Mouse (Mus musculus): ENCODE data around the gene Zfp865.

The Zfp865 gene

DNA sequence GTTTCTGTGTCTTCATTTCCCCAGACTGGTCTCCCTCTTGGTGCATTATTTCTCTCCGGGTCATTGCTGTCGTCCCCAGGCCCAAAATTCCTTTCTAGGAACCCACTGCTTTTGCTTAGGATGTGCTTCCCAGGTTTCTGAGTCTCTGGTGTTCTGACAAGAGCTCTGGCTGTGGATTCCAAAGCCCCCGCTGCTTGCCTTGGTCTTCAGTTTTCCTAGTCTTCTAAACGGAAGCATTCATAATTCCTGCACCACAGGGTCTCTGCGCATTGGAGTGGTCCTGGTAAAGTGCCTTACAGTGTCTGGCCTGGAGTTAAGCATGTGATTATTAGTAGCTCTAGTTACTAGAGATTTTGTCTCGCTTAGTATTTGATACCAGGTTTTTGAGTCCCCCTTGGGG, 60.6 kb downstream of the Zfp865 start:
- DNase-seq (ENCODE audit: low spot score): no peak

DNA sequence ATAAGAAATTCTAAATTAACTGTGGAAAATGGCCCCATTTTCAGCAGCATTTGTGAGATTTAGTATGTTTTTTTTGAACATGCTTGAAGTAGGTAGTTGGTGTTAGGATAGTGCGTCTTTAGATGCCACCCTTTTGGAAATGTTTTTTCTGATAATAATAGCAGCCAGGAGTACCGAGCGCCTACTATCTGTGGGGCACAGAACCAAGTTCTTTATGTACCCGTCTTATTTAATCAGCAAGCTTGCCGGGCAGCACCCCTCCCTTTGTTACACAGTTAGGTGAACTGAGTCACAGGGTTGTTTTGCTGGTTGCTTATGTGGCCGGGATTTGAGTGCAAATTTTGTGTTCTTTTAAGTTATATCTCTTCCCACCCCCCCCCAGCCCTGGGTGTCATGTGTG, 61.1 kb downstream of the Zfp865 start:
- DNase-seq (ENCODE audit: low spot score): no peak

DNA sequence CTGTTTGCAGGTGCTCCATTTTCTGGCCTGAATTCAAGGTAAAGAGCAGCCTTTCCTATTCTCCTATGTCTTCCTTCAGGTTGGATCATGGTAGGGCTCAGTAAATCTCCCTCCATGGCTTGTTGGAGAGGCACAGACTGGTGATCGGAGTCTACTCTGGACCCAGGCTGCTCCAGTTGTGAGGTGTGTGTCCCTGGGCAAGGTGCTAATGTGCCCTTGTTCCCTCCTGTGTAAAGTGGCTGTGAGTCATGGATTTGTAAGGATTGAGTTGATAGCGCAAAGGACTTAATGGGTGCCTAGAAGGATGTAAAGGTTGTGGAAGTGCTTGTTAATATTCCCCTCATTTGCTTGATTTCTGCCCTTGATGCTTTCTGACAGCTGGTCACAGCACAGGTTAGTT, 61.8 kb downstream of the Zfp865 start:
- DNase-seq (ENCODE audit: low spot score): no peak

DNA sequence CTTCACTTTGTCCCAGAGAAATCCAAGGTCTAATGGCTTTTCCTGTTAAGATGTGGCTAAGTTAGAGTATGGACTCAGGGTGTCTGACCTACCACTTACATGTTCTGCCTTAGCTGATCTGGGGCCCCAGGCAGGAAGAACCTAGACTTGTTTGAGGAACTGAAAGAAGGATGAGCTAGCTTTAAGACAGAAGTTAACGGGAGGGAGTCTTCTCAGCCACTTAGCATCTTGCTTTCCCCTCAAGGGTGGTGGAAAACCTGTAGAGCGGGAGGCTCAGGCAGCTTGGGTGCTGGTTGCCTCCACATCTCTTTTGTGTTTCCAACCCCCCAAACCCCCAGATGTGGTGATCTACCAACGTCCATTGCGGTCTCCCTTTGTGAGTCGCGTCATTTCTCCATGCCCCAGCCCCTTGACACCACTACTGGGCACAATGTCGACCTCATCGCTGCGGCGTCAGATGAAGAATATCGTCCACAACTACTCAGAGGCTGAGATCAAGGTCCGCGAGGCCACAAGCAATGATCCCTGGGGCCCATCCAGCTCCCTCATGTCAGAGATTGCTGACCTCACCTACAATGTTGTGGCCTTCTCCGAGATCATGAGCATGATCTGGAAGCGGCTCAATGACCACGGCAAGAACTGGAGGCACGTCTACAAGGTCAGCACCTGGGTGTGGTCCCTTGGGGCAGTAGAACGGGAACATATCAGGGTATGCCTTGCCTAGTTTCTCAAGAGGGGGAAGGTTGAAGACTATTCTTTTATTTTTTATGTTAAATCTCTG, 63.3 kb downstream of the Zfp865 start:
- no peak for DNase-seq (ENCODE audit: low spot score)

DNA sequence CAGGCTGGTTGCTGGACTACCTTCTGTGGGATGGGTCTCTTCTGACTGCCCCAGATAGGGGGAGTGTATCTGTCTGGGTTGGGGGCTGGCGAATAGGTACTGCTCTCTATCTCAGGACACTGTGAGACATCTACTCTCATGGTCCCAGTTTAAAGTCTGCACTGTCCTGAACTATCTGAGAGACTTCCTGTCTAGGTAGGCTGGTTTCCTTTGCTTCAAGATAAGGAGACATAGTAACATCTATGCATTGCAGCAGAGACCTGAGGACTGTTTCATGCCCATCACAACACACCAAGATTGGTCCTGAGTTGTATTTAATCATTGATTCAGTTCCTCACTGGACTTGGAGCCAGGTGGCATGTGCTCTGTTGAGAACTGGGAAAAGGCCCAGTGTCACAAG, 65.3 kb downstream of the Zfp865 start:
- no peak for DNase-seq (ENCODE audit: low spot score)
